14 mouse cellular contexts compared by ENCODE assay signal in genomic region chr19:9047946-9048387, GRCm38 (mm10). TPM values are rescaled to one million over a fixed set of nuclear protein-coding genes. Genes with fewer than 3 reads are reported as not detected.
DNase-seq lines count a peak whose midpoint lies in the region; ATAC-seq and TF ChIP-seq lines count a peak whose summit lies in the region.
"Had no signal": no experiment of that assay in that cellular context is flagged by ENCODE, and none has a peak within 500 bp of the region (broad histone marks: within the 10 kb centered on the region; RNA-seq: fewer than 3 reads in every experiment).

No protein-coding gene starts in this region.

- no peaks in the 10 kb centered on the region for H3K9me3 ChIP-seq in forebrain, embryonic 14.5 days (replicated peaks; ENCODE audit: control insufficient read depth, low read length)
- no peaks in the 10 kb centered on the region for H3K9me3 ChIP-seq in forebrain, embryonic 13.5 days (replicated peaks)
- H3K9me3 ChIP-seq in limb, embryonic 14.5 days (ENCODE audit: control insufficient read depth, low read length) = no peaks in the 10 kb centered on the region
- H3K9me3 ChIP-seq: embryonic facial prominence, embryonic 15.5 days; limb, embryonic 13.5 days had no signal

- H3K4me3 ChIP-seq in forebrain, embryonic 14.5 days (ENCODE audit: low read depth, low read length) = no peak overlapping the region
- H3K4me3 ChIP-seq in forebrain, embryonic 13.5 days = no peak overlapping the region
- H3K4me3 ChIP-seq in limb, embryonic 14.5 days (replicated peaks; ENCODE audit: low read length) = no peak overlapping the region
- H3K4me3 ChIP-seq in left cerebral cortex, adult 2 months = no peak overlapping the region
- H3K4me3 ChIP-seq: embryonic facial prominence, embryonic 15.5 days; limb, embryonic 13.5 days had no signal

- no peak overlapping the region for H3K27ac ChIP-seq in forebrain, embryonic 14.5 days (ENCODE audit: low read depth, low read length)
- no peak overlapping the region for H3K27ac ChIP-seq in forebrain, embryonic 13.5 days
- no peak overlapping the region for H3K27ac ChIP-seq in limb, embryonic 14.5 days (replicated peaks; ENCODE audit: low read depth, low read length)
- H3K27ac ChIP-seq in left cerebral cortex, adult 2 months = no peak overlapping the region
- H3K27ac ChIP-seq: embryonic facial prominence, embryonic 15.5 days; hindbrain, embryonic 14.5 days; limb, embryonic 13.5 days had no signal

- intact Hi-C loops in left cerebral cortex, adult 2 months (cut with DNase I) = no loop called here

- no peak overlapping the region for H3K9ac ChIP-seq in forebrain, embryonic 14.5 days (ENCODE audit: low read length)
- H3K9ac ChIP-seq in forebrain, embryonic 13.5 days = no peak overlapping the region
- no peak overlapping the region for H3K9ac ChIP-seq in limb, embryonic 14.5 days (ENCODE audit: low read depth, low read length, severe bottlenecking)
- H3K9ac ChIP-seq: embryonic facial prominence, embryonic 15.5 days; hindbrain, embryonic 14.5 days; limb, embryonic 13.5 days had no signal

- no peak overlapping the region for H3K4me2 ChIP-seq in forebrain, embryonic 14.5 days (ENCODE audit: low read length)
- no peak overlapping the region for H3K4me2 ChIP-seq in forebrain, embryonic 13.5 days
- no peak overlapping the region for H3K4me2 ChIP-seq in limb, embryonic 14.5 days (replicated peaks; ENCODE audit: low read depth, low read length, severe bottlenecking)
- H3K4me2 ChIP-seq: embryonic facial prominence, embryonic 15.5 days; hindbrain, embryonic 14.5 days; limb, embryonic 13.5 days had no signal

- DNase-seq in forebrain, embryonic 14.5 days (ENCODE audit: low spot score) = peak; percentile 14
- DNase-seq in kidney, postnatal 10 days = peak; percentile 48
- DNase-seq in kidney, adult 18-20 months = no peak
- peak; percentile 50 for DNase-seq in MN1 (ENCODE audit: low spot score)
- peak; percentile 58 for DNase-seq in limb, embryonic 14.5 days (ENCODE audit: low spot score)
- no peak for DNase-seq in thymus, postnatal 10 days (ENCODE audit: low spot score in 2 of 2)
- no peak for DNase-seq in left cerebral cortex, adult 2 months (ENCODE audit: extremely low spot score in 1 of 2, low spot score in 2 of 2)
- DNase-seq: adrenal gland, adult 2 months; cerebellum, adult 9-11 months had no signal

- H3K36me3 ChIP-seq in forebrain, embryonic 14.5 days (ENCODE audit: control insufficient read depth, insufficient read depth, low read length) = no peaks in the 10 kb centered on the region
- no peaks in the 10 kb centered on the region for H3K36me3 ChIP-seq in forebrain, embryonic 13.5 days (ENCODE audit: poor library complexity, severe bottlenecking)
- H3K36me3 ChIP-seq in limb, embryonic 14.5 days (ENCODE audit: control insufficient read depth, insufficient read depth, low read length) = no peaks in the 10 kb centered on the region
- H3K36me3 ChIP-seq: embryonic facial prominence, embryonic 15.5 days; limb, embryonic 13.5 days had no signal

- H3K27me3 ChIP-seq in forebrain, embryonic 14.5 days (replicated peaks; ENCODE audit: control insufficient read depth, insufficient read depth, low read length) = no peaks in the 10 kb centered on the region
- H3K27me3 ChIP-seq in forebrain, embryonic 13.5 days = no peaks in the 10 kb centered on the region
- no peaks in the 10 kb centered on the region for H3K27me3 ChIP-seq in limb, embryonic 14.5 days (ENCODE audit: control insufficient read depth, insufficient read depth, low read length)
- H3K27me3 ChIP-seq: embryonic facial prominence, embryonic 15.5 days; limb, embryonic 13.5 days had no signal

- no peak for TF ChIP-seq POLR2A in limb, embryonic 14.5 days (IDR thresholded peaks at IDR 0.05; ENCODE audit: borderline replicate concordance, extremely low read depth, insufficient read depth, insufficient read length)

- WGBS in forebrain, embryonic 14.5 days = 16% methylated on average over 1 of the region's 1 CpGs
- 30% methylated on average over 1 of the region's 1 CpGs for WGBS in forebrain, embryonic 13.5 days
- 10% methylated on average over 1 of the region's 1 CpGs for whole genome bisulfite sequencing in limb, embryonic 14.5 days

- no peak for ATAC-seq in forebrain, embryonic 14.5 days
- no peak for ATAC-seq in forebrain, embryonic 13.5 days
- ATAC-seq in limb, embryonic 14.5 days (ENCODE audit: low FRiP score, low read depth) = no peak

- no peaks in the 10 kb centered on the region for H3K4me1 ChIP-seq in forebrain, embryonic 14.5 days (ENCODE audit: control insufficient read depth, insufficient read depth, low read length)
- no peaks in the 10 kb centered on the region for H3K4me1 ChIP-seq in forebrain, embryonic 13.5 days
- H3K4me1 ChIP-seq in limb, embryonic 14.5 days (ENCODE audit: control insufficient read depth, insufficient read depth, low read length) = peaks cover 9% of the 10 kb centered on the region

- no peak for TF ChIP-seq CTCF in left cerebral cortex, adult 2 months (IDR thresholded peaks at IDR 0.05)

RNA-seq across cellular contexts. Expression of gene Scgb1a1, which starts 39.8 kb away (rescaled TPM):
- not detected in 2 replicates for polyA plus RNA-seq in forebrain, embryonic 14.5 days (2014; fragmentation: Nextera tagmentation; extraction: Ambion mirVana)
- polyA plus RNA-seq in forebrain, embryonic 13.5 days (2015; fragmentation: Nextera tagmentation; extraction: Ambion mirVana) = not detected in 2 replicates
- polyA plus RNA-seq in limb, embryonic 14.5 days (2012; rRNA removed) = 0.35 TPM in 1 of 2 replicates, not detected in the other
- polyA plus RNA-seq in limb, embryonic 14.5 days (2014; fragmentation: Nextera tagmentation; extraction: Ambion mirVana) = not detected in 2 replicates
- not detected for total RNA-seq in left cerebral cortex, adult 2 months (2021)
- total RNA-seq: adrenal gland, adult 2 months; layer of hippocampus, postnatal 10 days had no signal
- polyA plus RNA-seq: adrenal gland, adult 2 months; hindbrain, embryonic 14.5 days; limb, embryonic 13.5 days had no signal

RNA-seq across cellular contexts. Expression of gene Ahnak, which starts 58.9 kb away (rescaled TPM):
- 2.6 and 4.5 TPM in 2 replicates for polyA plus RNA-seq in forebrain, embryonic 14.5 days (2014; fragmentation: Nextera tagmentation; extraction: Ambion mirVana)
- 2.8 and 3.0 TPM in 2 replicates for polyA plus RNA-seq in forebrain, embryonic 13.5 days (2015; fragmentation: Nextera tagmentation; extraction: Ambion mirVana)
- polyA plus RNA-seq in limb, embryonic 14.5 days (2012; rRNA removed) = 21.6 and 31.4 TPM in 2 replicates
- 61.5 and 61.6 TPM in 2 replicates for polyA plus RNA-seq in limb, embryonic 14.5 days (2014; fragmentation: Nextera tagmentation; extraction: Ambion mirVana)
- 10 to 100 TPM; 22.5 to 32.2 TPM for total RNA-seq in left cerebral cortex, adult 2 months (2021)

Comparison
In these comparisons a context has a peak if more than half of its experiments do, and no peak if none do; other contexts are left out.
1. DNase-seq: peak in forebrain, embryonic 14.5 days (single experiment), kidney, postnatal 10 days (single experiment), MN1 (single experiment) and limb, embryonic 14.5 days (single experiment); none in kidney, adult 18-20 months (single experiment), thymus, postnatal 10 days (0 of 2) and left cerebral cortex, adult 2 months (0 of 2).